Mouse (Mus musculus): ENCODE data around the gene Lrrc56.

DNA sequence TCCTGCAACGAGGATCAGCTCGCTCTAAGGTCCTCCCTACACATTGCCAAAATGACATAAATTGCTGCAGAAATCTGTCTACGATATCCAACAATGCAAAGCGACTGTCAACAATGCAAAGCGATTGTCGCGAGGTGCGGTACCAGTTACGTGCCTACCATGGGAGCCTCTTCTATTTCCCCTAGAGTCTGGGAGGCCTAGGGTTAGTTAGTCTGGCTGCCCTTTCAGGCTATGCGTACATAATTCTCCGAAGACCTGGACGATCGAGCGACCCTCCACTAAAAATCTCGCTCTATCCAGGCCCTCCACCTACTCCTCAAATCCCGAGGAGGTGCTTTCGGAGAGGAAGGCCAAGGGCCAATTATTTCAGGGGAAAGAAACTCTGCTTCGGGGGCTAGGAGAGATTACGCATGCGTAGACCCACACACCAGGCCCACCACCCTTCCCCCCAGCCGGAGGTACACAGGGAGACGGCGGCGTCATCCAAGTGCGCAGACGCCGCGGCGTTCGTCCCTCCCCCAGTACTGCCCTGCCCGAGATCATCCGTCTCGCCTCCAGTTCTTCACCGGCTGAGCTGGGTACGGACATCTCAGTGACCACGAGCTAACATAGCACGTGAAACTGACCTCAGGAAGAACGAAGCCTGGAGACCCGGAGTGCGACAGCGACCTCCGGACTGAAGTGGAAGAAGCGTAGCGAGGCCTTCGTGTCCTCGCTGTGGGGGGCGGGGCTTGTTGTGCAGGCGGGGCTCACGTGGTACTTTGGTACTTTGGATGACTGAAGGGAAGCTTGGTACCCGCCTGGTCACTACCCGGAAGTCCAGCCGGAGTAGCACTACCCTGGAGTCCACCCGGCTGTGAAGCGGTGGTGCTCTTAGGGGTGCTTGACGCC lies 21.6 kb upstream of the Lrrc56 start, which contains the start of gene Rnh1:
- no peak; the same call in 1 of the 2 replicates for TF ChIP-seq CTCF (IDR thresholded peaks at IDR 0.05; ENCODE audit: low read depth)
- no peak for TF ChIP-seq EP300 (IDR thresholded peaks at IDR 0.05; ENCODE audit: low read depth)
